Mouse (Mus musculus) 3134 (cell line): ENCODE data around the gene Diaph3.

Source experiments
- DNase-seq: peaks from one replicate; pipeline ENCODE4 v3.0.0-alpha.2; 2011; ENCODE audit warnings: low spot score; ENCODE audit not compliant: insufficient read length; ENCODE audit errors: extremely low read depth

The Diaph3 gene

DNA sequence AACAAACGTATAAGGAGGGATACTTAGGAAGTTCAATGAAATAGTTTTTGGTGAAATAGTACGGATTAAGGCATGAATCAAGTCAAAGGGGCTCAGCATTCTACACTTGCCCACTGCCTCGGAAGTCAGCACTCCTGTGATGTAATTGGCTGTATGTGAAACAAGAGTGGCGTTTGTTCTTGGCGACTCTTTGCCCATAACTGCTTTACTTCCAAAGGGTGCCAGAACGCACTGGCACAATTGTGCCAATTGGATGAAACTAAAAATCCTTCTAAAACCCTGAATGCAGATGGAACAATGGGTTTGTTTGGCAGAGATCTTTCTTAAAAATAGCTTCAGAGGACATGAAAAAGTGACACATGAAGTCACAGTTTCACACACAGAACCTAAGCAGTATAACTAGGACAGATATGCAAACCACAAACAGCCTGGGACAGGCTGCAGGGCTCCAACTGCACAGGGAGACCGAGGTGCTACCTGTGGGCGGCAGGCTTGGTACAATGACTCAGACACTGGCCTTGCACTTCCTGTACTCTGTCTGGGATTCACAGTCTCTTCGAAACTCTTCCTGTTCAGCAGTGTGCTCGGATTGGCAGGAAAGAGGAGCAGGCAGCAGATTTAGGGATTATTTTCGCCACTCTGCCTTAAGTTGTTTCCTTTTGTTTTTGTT, 279.6 kb downstream of the Diaph3 start:
- no peak for DNase-seq

DNA sequence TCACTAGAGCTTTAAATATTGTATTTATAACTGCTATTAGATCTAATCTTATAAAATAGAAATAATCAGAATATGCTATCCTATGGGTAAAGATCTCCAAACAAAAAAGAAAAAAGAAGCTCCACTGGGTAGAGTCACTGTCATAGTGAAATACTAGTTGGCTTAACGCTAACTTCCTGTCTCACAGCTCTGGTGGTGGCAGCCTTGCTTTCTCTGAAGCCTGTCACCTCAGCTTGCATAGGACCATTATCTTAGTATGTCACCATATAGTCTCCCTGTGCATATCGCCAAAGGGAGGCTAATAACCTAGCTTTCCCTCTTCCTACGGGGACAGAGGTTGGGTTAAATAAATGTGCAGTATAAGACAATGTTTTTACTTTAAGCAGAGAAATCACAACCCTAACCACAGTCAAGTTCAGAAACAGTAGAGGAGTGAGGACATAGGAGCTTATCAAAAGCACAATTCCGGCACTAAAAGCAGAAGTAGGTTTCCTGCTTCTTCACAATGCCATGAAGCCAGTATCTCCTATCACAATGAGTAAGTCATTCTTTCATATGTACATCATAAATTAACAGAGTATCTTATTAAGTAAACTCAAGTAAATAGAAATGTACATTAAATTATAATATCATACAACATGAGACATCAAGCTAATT, 293.8 kb downstream of the Diaph3 start:
- no peak for DNase-seq

- DNase-seq = no peak
Observed at GRCm38 (mm10) chr14:86844075-86844474, 297.0 kb downstream of the Diaph3 start.

DNA sequence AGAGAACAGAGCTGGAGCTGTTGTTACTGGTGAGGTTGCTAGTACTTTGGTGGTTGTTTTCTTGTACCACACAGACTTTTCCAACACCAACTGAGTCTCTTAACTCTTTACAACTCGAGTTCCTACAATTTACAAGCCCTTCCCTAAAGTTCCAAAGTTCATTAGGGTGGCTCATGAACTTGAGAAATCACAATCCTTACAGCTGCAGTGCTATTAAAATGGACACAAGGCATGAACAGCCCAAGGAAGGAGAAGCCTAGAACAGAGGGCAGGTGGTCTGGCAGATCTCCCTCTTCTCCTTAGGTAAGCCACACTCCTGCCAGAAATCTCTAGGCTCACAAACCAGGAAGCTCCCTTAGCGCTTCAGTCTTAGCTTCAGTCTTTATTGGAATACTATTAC, 303.4 kb downstream of the Diaph3 start:
- DNase-seq = no peak

- DNase-seq = no peak
Observed at GRCm38 (mm10) chr14:86834851-86835250, 306.2 kb downstream of the Diaph3 start.

DNA sequence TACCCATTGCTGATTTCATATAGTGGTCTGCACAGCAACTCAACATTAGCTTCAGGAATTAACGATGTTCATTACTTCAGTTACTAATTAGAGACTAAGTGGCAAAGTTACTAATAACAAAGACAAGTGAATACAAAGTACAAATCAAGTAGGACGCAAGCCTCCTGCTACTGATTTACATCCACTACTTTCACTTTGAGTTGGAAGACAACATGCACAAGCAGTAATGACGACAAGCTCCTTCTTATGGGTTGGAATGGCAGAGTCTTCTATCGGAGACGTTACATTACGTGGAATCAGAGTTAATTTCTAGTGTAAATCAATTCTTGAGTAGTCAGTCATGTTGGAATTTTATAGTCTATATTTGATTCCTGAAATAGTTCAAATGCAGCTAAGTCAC, 306.8 kb downstream of the Diaph3 start:
- no peak for DNase-seq

- no peak for DNase-seq
Observed at GRCm38 (mm10) chr14:86833003-86833402, 308.0 kb downstream of the Diaph3 start.

- DNase-seq = no peak
Observed at GRCm38 (mm10) chr14:86816246-86816645, 324.8 kb downstream of the Diaph3 start.

- no peak for DNase-seq
Observed at GRCm38 (mm10) chr14:86788880-86789641, 352.0 kb downstream of the Diaph3 start.

- no peak for DNase-seq
Observed at GRCm38 (mm10) chr14:86786866-86787265, 354.2 kb downstream of the Diaph3 start.

- DNase-seq = no peak
Observed at GRCm38 (mm10) chr14:86781553-86782273, 359.3 kb downstream of the Diaph3 start.

GRCm38 (mm10) chr14:86773311-86773710, 367.7 kb downstream of the Diaph3 start:
- DNase-seq = no peak

DNA sequence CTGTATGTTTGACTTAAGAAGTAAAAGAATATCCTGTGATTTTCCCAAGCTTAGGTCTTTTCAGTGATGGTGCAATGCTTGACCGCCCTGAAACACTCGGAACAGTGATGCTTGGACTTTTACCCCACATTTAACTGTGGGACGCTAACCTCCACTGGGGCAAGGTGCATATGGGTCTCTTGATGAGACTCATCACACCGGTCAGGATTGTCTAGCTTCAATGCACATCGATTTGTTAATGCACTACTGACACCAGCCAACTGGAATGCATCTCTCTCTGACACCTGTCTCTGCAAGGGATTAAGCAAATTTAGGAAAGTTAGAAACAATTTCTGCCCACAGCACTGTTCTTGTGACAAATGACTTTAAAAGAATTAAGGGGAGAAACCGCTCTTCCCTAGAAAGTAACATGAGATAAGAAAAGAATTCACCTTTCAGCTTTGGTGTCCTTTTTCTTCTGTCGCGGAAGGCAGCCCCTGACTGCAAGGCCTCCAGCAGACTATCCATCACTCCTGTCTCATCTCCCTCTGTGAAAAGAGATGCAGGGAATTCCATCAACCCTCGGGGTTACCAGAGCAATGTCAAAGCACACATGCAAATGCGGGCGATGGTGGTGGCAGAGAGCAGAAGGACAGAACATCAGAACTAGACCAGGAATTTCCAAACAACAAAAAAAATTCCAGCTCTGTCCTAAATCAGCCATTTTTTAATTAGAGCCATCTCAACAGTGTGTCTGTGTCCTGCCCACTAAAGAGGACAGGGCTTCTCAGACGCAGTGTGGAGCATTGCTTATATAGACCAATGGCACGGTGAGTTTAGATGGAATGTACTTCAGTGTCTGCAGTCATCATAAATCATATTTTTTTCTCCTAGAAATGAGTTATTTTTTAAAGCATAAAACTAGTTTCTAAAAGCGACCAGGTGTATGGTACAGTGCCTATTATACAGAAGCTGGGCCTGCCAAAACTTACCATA, 368.6 kb downstream of the Diaph3 start:
- DNase-seq = no peak

DNA sequence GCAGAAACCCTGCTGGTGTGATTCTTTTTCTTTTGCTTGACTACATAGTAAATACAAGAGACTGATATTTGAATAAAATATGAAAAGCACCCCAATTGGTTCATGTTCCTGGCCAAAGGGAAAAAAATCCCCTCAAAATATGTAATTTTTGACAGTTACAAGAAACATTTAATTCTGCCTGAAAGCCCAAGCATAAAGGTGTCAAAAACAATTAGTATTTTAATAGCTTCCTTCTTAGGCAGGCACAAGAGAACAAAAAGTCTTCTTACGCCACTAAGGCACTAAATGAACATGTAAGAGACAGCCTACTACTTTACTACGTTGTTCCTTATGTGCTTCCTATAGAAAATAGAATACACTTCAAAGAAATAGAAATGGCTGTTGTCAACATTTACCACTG, 376.7 kb downstream of the Diaph3 start:
- DNase-seq = no peak

DNA sequence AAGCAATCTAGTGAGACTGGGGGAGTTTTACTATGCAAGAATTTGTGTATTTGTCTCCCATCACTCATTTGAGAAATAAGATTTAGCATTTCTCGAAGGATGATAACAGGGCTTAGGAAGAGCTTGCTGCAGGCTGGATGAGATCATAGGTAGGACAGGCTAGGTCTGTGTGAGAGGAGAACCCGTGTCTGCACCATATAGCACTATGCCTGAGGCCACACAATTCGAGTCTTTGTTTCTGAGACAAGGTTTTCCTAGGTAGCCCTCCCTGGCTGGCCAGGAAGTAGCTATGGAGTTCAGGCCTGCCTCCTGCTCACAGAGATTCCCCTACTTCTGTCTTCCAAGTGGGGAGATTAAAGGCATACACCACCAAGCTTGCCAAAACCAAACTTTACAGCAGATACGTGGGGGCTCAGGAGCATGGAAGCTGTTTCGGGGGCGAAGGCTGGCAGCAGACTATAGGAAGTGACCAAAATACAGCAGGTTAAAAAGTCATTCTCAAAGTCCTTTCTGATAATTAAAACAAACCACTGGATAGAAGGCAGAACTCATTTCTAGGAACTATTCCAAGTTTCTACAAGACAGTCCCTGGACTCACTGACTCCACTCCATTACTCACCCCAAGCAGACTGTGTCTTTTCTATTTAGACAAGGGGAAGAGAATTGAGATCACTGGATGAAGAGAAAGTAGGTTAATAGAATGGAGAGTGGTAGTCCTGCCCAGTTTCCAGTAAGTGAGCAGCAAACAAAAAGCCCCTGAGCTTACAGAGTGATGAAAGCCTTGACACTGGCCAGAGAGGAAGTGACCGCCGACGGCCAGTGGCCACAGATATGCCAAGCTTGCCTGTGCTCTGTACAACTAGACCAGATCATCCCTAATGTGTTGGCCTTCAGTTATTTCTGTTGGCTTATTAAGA, 383.2 kb downstream of the Diaph3 start:
- no peak for DNase-seq

GRCm38 (mm10) chr14:86757132-86757531, 383.9 kb downstream of the Diaph3 start:
- DNase-seq = no peak

GRCm38 (mm10) chr14:86750351-86750750, 390.7 kb downstream of the Diaph3 start:
- DNase-seq = no peak

DNA sequence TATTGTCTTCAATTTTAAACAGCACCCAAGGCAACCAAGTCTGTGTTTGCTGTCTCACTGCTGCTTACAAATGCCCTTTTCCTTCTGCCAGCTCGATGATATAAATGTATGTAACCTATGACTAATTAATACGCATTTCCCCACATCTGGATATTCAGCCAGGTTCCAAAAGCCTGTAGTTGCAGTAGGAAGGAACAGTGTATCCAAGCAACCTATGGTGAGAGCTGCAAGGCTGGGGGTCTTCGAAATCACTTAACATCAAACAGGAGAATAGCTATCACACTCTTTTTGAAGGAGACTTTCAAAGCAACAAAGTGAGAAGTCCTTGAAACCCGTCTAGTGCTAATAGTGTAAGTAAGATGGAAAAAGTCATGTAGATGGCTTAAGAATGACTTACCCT, 391.6 kb downstream of the Diaph3 start:
- no peak for DNase-seq

DNA sequence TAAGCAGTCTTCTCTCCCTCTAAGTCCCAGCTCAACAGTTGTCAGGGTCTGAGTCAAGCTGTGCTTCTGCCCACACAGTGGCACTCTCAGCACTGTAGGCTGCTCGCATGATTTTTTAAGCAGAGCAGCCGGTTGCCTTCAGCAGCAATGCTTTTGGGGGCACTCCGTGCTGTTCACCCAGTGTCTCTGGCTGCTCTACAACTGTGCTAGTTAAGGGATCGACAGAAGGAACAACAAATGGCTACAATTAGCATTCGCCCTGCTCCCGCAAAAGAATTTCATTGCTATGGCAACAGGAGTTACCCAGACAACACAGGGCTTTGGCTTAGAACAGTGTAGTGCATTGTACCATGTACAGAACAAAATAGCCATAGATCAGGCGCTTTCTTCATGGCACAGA, 392.2 kb downstream of the Diaph3 start:
- DNase-seq = no peak
